Mouse (Mus musculus) left cerebral cortex, adult 11 months (tissue): ENCODE results near the gene Gpr22.

Experiments
- DNase-seq: peaks from one replicate; pipeline ENCODE4 v3.0.0; 2022; ENCODE audit warnings: low spot score

The Gpr22 gene

GRCm38 (mm10) chr12:31667187-31667586 is 46.6 kb downstream of the Gpr22 start:
- DNase-seq, result no peak

GRCm38 (mm10) chr12:31665999-31666398 is 47.7 kb downstream of the Gpr22 start:
- no peak for DNase-seq
